Mouse (Mus musculus) urinary bladder, adult 2 months (tissue): ENCODE measurements around the gene Abl1. TPM values are rescaled to one million over a fixed set of nuclear protein-coding genes. Genes with fewer than 3 reads are reported as not detected.
"Not testable (repeated sequence)": the region's sequence is repeated elsewhere in the genome, so short reads cannot be mapped to it uniquely, and the experiment has no call there.

Experiments used
- DNase-seq: peaks from one replicate; pipeline ENCODE4 v3.0.0; 2022; ENCODE audit warnings: low spot score
- polyA plus RNA-seq: library from polyadenylated mRNA; depleted of rRNA; stranded (reverse); fragments of >200 nt; gene quantifications from 2 replicates; pipeline ENCODE4 v1.2.3, GENCODE M21; 2012; rRNA removed

Gene Abl1
- 62.8 and 74.9 TPM in 2 replicates for polyA plus RNA-seq

- peak; percentile 77 for DNase-seq
Measured at GRCm38 (mm10) chr2:31688074-31688925, at the start of gene Abl1. TSS of gene Abl1 (plus strand) at chr2:31688376.

DNA sequence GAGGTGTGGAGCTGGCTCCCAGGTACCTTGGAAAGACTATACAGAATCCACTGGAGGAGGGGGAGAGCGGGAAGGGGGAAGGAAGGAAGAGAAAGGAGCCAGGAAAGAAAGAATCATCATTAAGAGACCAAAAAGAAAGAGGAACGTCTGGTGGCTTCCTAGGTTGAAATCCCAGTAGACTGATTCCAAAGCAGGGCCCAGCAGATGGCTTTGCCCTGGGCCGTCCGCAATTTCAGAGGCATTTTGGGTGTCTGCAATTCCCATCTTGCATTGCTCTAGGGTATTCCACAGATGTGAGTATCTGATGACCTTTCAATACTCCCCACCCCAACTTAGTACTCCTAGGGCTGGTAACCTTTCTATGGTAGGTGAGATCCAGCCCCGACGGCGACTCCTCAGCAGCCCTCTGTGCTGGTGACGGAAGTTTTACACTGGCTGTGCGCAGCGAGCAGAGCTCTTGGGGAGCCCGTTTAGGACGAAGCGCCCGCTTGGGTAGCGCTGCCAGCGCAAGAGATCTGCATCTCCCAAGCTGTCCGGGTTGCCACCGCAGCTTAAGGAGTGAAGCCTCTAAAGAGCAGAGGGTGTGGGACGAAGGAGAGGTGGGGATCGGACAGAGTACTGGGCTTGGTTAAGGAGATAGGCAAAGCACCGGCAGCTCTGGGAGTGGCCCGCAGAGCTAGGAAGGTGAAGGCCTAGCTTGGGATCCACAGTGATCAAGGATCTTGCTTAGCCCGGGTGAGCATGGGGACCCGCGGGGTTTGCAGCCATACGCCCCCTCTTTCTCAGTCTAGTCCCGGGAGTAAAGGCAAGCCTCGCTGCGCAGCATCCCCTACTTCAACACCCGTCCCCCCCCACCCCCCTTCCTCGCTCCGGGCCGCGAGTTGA is 49.4 kb upstream of the Abl1 start:
- no peak for DNase-seq

DNA sequence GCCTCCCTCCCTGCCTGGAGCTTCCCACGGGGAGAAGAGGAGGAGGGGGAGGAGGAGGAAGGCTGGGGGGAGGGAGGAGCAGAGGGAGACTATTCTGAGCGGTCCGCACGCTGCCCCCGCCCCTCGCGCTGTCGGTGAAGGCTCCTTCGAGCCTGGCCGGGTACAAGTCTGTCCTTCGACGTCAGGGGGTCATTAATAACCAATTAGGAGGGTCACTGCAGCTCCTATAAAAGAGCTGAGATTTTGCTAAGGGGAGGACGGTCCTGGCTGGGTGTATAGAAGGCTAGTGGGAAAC is 48.8 kb upstream of the Abl1 start:
- no peak for DNase-seq

DNA sequence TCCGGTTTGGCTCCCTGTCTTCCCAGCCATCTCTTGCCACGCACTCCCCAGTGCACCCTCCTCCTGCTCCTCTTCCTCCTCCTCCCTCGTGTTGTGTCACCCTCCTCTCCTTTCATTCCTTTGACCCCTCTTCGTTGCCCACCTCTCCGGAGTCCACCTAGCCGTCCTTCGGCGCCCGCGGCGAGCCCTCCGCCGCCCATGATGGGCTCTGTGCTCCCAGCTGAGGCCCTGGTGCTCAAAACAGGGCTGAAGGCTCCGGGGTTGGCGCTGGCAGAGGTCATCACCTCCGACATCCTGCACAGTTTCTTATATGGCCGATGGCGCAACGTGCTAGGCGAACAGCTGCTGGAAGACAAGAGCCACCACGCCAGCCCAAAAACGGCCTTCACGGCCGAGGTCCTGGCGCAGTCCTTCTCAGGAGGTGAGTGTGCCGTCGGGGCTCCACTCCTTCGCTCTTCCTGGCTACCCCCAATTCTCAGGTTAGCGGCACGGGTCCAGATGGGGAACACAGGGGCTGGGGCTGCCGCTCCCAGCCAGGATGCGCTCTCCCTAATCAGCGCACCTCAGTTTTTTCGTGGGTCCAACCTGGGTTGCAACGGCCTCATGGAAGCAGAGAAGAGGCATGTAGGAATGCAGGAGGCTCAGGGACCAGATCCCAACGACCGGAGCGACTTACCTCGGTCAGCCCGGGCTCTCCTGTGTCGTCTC is 48.1 kb upstream of the Abl1 start, which contains the start of gene Prdm12:
Prdm12 (plus strand) TSS at position 137 of the 708 bp plus-strand sequence.
- no peak for DNase-seq

DNA sequence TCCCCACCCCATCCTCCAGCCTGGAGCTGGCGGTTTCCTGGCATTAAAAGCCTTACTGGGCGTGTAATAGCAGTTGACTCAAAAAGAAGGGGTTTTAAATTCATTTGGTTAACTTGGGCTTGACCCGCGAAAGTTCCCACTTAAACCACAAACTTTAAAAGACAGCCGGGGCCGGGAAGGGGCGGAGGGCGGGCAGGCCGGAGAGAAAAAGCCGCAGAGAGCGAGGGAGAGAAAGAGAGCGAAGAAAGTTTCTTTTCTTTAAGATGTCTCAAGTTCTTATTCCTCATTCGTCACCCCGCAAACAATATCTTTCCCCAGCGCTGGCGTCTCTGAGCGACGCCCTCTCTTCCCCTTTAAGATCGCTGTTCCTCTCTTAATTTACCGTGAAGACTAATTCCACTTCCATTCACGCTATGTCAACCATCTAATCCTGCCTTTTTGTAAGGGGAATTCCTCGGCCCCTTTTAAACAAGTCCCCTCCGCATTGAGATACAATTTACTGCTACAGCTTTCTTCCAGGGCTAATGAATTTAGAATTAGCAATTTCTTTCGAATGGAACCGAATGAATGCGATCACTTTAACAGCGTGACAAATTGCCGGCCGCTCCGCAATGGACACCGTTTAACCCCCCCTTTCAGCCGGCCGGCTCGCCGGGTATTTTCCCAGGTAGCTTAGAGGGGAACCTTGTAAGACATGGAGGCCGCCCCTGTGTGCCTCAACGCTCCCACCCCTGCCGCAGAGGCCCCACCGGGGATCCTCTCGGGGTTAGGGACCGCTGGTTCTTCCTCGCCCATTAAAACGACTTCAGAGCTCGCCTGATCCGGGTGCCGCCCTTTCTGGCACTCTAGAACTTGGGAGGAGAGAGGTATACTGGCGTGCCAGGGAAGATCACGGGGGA is 47.3 kb upstream of the Abl1 start:
- no peak for DNase-seq

DNA sequence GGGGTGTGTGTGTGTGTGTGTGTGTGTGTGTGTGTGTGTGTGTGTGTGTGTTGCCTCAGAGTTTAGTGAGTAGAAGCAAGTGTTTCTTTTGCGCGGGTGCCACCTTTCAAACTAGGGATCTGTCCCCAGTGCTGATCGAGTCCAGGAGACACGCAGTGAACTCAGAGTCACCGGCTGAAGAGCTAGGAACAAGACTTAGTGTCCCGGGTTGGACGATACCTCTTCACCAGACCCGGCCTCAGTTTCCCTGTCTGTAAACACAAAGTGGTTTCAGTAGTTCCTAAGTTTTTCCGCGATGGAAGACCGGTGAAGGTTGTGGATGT is 46.7 kb upstream of the Abl1 start:
- no peak for DNase-seq

DNA sequence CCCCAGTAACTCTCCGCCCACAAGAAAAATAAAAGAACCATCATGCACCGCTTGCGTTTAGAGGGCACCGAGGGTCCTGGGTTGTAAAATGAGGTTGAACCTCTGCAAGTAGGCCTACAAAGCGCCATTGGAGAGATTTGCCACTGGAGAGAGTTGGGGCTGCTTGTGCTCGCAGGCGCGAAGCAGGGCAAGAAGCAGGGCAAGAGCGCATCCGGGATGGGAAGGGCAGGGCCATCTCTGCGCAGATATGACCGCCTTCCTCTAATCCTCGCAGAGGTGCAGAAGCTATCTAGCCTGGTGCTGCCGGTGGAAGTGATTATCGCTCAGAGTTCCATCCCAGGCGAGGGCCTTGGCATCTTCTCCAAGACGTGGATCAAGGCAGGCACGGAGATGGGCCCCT is 46.2 kb upstream of the Abl1 start:
- DNase-seq, result no peak

GRCm38 (mm10) chr2:31653971-31654853 is 34.0 kb upstream of the Abl1 start:
- no peak for DNase-seq

DNA sequence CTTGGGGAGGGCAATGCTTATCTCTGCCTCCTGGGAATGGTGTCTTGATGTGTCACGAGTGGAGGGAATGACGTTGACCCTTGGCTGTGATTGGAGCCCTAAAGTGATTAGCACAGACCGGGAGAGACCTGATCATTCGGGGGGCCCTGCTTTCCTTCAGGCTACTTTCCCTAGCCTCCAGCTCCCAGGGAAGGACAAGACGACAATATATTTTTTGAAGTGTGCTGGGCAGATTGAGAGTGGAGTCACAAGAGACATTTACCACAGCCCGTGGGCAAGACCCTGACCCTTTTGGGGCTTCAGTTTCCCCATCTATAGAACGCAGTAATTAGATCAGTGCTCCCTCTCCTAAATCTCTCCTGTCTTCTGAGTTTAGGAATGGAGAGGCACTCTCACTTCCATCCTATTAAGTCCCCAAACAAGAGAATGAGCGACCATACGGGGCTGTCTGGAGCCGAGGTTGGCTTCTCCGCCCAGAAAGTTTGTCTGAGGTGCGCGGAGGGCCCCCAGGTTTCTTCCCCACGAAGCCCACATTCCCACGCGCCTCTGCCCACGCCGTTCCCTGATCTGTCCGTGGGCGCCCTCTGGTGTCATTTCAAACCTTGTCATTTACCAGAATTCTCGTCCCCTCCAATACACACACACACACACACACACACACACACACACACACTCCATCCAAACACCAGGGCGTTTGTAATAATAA is 33.2 kb upstream of the Abl1 start:
- no peak for DNase-seq

GRCm38 (mm10) chr2:31656374-31656773 is 31.8 kb upstream of the Abl1 start:
- no peak for DNase-seq

GRCm38 (mm10) chr2:31662939-31663803 is 25.0 kb upstream of the Abl1 start:
- DNase-seq, result no peak

- DNase-seq, result no peak
Measured at GRCm38 (mm10) chr2:31663804-31664180, 24.4 kb upstream of the Abl1 start.

GRCm38 (mm10) chr2:31667332-31667731 is 20.8 kb upstream of the Abl1 start:
- no peak for DNase-seq

GRCm38 (mm10) chr2:31670551-31671035 is 17.6 kb upstream of the Abl1 start, which contains the start of gene Exosc2:
TSS of gene Exosc2 (plus strand) at chr2:31670715.
- DNase-seq, result peak; percentile 74

DNA sequence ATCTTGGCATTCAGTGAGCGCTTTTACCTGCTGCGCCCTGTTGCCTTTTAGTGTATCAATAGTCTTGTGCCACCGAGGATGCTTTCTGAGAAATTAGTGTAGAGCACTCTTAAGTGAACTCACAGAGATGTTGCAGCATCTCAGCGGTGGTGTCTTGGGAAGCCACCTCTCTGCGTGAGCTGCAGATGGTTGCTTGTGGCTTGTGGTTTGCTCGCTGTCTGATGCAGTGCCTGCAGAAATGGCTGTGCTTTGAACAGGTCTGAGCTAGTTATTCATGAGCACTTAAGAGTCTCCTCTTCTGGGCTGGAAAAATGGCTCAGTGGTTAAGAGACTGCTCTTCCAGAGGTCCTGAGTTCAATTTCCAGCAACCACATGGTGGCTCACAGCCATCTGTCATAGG is 9.5 kb upstream of the Abl1 start:
- no peak for DNase-seq

GRCm38 (mm10) chr2:31681051-31681707 is 7.0 kb upstream of the Abl1 start:
- not testable (repeated sequence) for DNase-seq

GRCm38 (mm10) chr2:31681731-31682235 is 6.4 kb upstream of the Abl1 start:
- DNase-seq, result no peak

- DNase-seq, result peak; percentile 36
Measured at GRCm38 (mm10) chr2:31683666-31684065, 4.5 kb upstream of the Abl1 start.
